Mouse (Mus musculus) G1E-ER4 (cell line): Measurements from ENCODE around the gene Pbrm1. TPM values are rescaled to one million over a fixed set of nuclear protein-coding genes. Genes with fewer than 3 reads are reported as not detected.

Source experiments
- GATA1 ChIP-seq: IDR thresholded peaks from one replicate; pipeline ENCODE4 v1.8.0; 2012; ENCODE audit warnings: low read length, inconsistent platforms
- polyA plus RNA-seq: library from polyadenylated mRNA; stranded (reverse); fragments of >175 nt; gene quantifications from 2 replicates; pipeline ENCODE4 v1.2.3, GENCODE M21; 2012

Pbrm1 gene
- polyA plus RNA-seq, 1 experiment, result 18.7 TPM

DNA sequence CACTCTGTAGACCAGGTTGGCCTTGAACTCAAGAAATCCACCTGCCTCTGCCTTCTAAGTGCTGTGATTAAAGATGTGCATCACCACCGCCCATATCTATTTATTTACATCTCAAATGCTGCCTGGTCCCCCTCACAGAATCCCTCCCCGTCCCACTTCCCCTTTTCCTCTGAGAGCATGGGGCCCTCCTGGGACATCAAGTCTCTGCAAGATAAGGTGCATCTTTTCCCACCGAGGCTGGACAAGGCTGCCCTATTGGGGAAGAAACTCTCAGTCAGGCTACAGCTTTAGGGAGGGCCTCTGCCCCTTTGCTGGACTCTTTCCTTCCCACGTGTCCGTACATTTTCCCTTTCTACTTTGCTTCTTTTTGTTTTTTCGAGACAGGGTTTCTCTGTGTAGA is 150.6 kb downstream of the Pbrm1 start:
- TF ChIP-seq GATA1, result no peak

GRCm38 (mm10) chr14:31170963-31171362 is 152.0 kb downstream of the Pbrm1 start:
- TF ChIP-seq GATA1, result no peak

Other genes starting within 250 kb of the Pbrm1 start
- 12.2 and 16.5 TPM in 2 replicates for gene Tmem110, start 193.5 kb upstream of the Pbrm1 start, polyA plus RNA-seq
- gene Mustn1, start 139.9 kb upstream of the Pbrm1 start, polyA plus RNA-seq, result 0.08 TPM in 2 replicates
- gene Itih4, start 132.7 kb upstream of the Pbrm1 start, polyA plus RNA-seq, result not detected in 2 replicates
- gene Itih3, start 95.4 kb upstream of the Pbrm1 start, polyA plus RNA-seq, result not detected in 2 replicates
- not detected in 2 replicates for gene Itih1, start 75.8 kb upstream of the Pbrm1 start, polyA plus RNA-seq
- 6.3 and 7.3 TPM in 2 replicates for gene Nek4, start 67.8 kb upstream of the Pbrm1 start, polyA plus RNA-seq
- gene Glt8d1, start 17.7 kb upstream of the Pbrm1 start, polyA plus RNA-seq, result 3.8 and 5.6 TPM in 2 replicates
- 20.9 and 23.5 TPM in 2 replicates for gene Spcs1, start 17.5 kb upstream of the Pbrm1 start, polyA plus RNA-seq
- 18.9 and 25.4 TPM in 2 replicates for gene Gnl3, start within 50 bp of the Pbrm1 start, polyA plus RNA-seq
- gene Smim4, start 109.8 kb downstream of the Pbrm1 start, polyA plus RNA-seq, result 122 and 131 TPM in 2 replicates
- gene Nt5dc2, start 111.9 kb downstream of the Pbrm1 start, polyA plus RNA-seq, result 240 and 457 TPM in 2 replicates
- gene Stab1, start 149.5 kb downstream of the Pbrm1 start, polyA plus RNA-seq, result not detected in 2 replicates
- gene Tnnc1, start 189.2 kb downstream of the Pbrm1 start, polyA plus RNA-seq, result 0.12 TPM in 1 of 2 replicates, not detected in the other
- 166 and 195 TPM in 2 replicates for gene Nisch, start 197.8 kb downstream of the Pbrm1 start, polyA plus RNA-seq
- not detected in 2 replicates for gene Sema3g, start 198.7 kb downstream of the Pbrm1 start, polyA plus RNA-seq
- gene Phf7, start 232.2 kb downstream of the Pbrm1 start, polyA plus RNA-seq, result 2.5 and 4.5 TPM in 2 replicates
- 75.3 and 75.5 TPM in 2 replicates for gene Bap1, start 232.3 kb downstream of the Pbrm1 start, polyA plus RNA-seq